Comparison of ENCODE assay signal across 9 mouse cellular contexts in genomic region chr1:154103597-154103923, GRCm38 (mm10).
DNase-seq lines count a peak whose midpoint lies in the region; ATAC-seq and TF ChIP-seq lines count a peak whose summit lies in the region.
"Had no signal": no experiment of that assay in that cellular context is flagged by ENCODE, and none has a peak within 500 bp of the region (broad histone marks: within the 10 kb centered on the region; RNA-seq: fewer than 3 reads in every experiment).

No protein-coding gene starts in this region.

- no peak for TF ChIP-seq POLR2A in kidney, adult 2 months (IDR thresholded peaks at IDR 0.05; ENCODE audit: low read depth, low read length)

- H3K9ac ChIP-seq in midbrain, embryonic 15.5 days: no peak overlapping the region
- H3K9ac ChIP-seq in hindbrain, embryonic 15.5 days: no peak overlapping the region
- H3K9ac ChIP-seq: liver, embryonic 15.5 days had no signal

- H3K9me3 ChIP-seq in midbrain, embryonic 15.5 days: no peaks in the 10 kb centered on the region
- no peaks in the 10 kb centered on the region for H3K9me3 ChIP-seq in midbrain, embryonic 10.5 days (replicated peaks)
- H3K9me3 ChIP-seq in hindbrain, embryonic 15.5 days: no peaks in the 10 kb centered on the region
- H3K9me3 ChIP-seq: G1E; liver, embryonic 15.5 days had no signal

- no peaks in the 10 kb centered on the region for H3K36me3 ChIP-seq in kidney, adult 2 months (ENCODE audit: control insufficient read depth, insufficient read depth, low read length)
- no peaks in the 10 kb centered on the region for H3K36me3 ChIP-seq in midbrain, embryonic 15.5 days (replicated peaks)
- no peaks in the 10 kb centered on the region for H3K36me3 ChIP-seq in midbrain, embryonic 10.5 days
- H3K36me3 ChIP-seq in hindbrain, embryonic 15.5 days: no peaks in the 10 kb centered on the region
- no peaks in the 10 kb centered on the region for H3K36me3 ChIP-seq in splenic B cell, adult 2 months (ENCODE audit: control insufficient read depth, insufficient read depth, low read length, poor library complexity, severe bottlenecking)
- H3K36me3 ChIP-seq: G1E; liver, embryonic 15.5 days had no signal

- peak overlapping the region; percentile 6; the same call in 1 of the 2 replicates for H3K27ac ChIP-seq in kidney, adult 2 months (ENCODE audit: insufficient read depth, low read depth, low read length)
- peak overlapping the region; percentile 61 for H3K27ac ChIP-seq in midbrain, embryonic 15.5 days
- no peak overlapping the region; the same call in 1 of the 2 replicates for H3K27ac ChIP-seq in midbrain, embryonic 10.5 days (replicated peaks)
- H3K27ac ChIP-seq in hindbrain, embryonic 15.5 days (replicated peaks): peak overlapping the region; percentile 71
- H3K27ac ChIP-seq: liver, embryonic 15.5 days had no signal

- H3K4me2 ChIP-seq in midbrain, embryonic 15.5 days: no peak overlapping the region
- H3K4me2 ChIP-seq in hindbrain, embryonic 15.5 days: no peak overlapping the region
- H3K4me2 ChIP-seq: liver, embryonic 15.5 days had no signal

- no peaks in the 10 kb centered on the region for H3K27me3 ChIP-seq in kidney, adult 2 months (replicated peaks; ENCODE audit: control insufficient read depth, insufficient read depth, low read length)
- H3K27me3 ChIP-seq in midbrain, embryonic 15.5 days (replicated peaks): no peaks in the 10 kb centered on the region
- H3K27me3 ChIP-seq in midbrain, embryonic 10.5 days (ENCODE audit: low read depth, poor library complexity, severe bottlenecking): no peaks in the 10 kb centered on the region
- no peaks in the 10 kb centered on the region for H3K27me3 ChIP-seq in hindbrain, embryonic 15.5 days
- no peaks in the 10 kb centered on the region for H3K27me3 ChIP-seq in splenic B cell, adult 2 months (ENCODE audit: control insufficient read depth, insufficient read depth, low read length, poor library complexity, severe bottlenecking)
- H3K27me3 ChIP-seq: liver, embryonic 15.5 days had no signal

- no peak for TF ChIP-seq CTCF in kidney, adult 2 months (conservative IDR thresholded peaks at IDR 0.05; ENCODE audit: insufficient read depth, insufficient read length, low read depth, low read length)

- no peak for DNase-seq in kidney, adult 2 months
- no peak for DNase-seq in kidney, postnatal 36 days
- DNase-seq in midbrain, embryonic 10.5 days (ENCODE audit: low spot score): no peak
- DNase-seq in splenic B cell, adult 2 months (ENCODE audit: low read depth, low spot score): peak; percentile 63
- no peak for DNase-seq in adipocyte (ENCODE audit: low spot score)

- WGBS in kidney, adult 2 months: 53% methylated on average over 5 of the region's 5 CpGs
- 28% methylated on average over 5 of the region's 5 CpGs for WGBS in midbrain, embryonic 15.5 days
- 36% methylated on average over 5 of the region's 5 CpGs for WGBS in midbrain, embryonic 10.5 days
- WGBS in hindbrain, embryonic 15.5 days: 31% methylated on average over 5 of the region's 5 CpGs

- ATAC-seq in midbrain, embryonic 15.5 days (replicated peaks): no peak
- no peak for ATAC-seq in hindbrain, embryonic 15.5 days (ENCODE audit: low FRiP score, low read depth)

- H3K4me3 ChIP-seq in kidney, adult 2 months (ENCODE audit: insufficient read depth, low read depth, low read length): no peak overlapping the region
- no peak overlapping the region for H3K4me3 ChIP-seq in midbrain, embryonic 15.5 days
- no peak overlapping the region for H3K4me3 ChIP-seq in midbrain, embryonic 10.5 days
- no peak overlapping the region for H3K4me3 ChIP-seq in hindbrain, embryonic 15.5 days
- H3K4me3 ChIP-seq: liver, embryonic 15.5 days had no signal

- 0 out of 2 replicates have a peak, but pooled peaks cover 3% of the 10 kb centered on the region for H3K4me1 ChIP-seq in kidney, adult 2 months (ENCODE audit: control insufficient read depth, insufficient read depth, low read length)
- H3K4me1 ChIP-seq in midbrain, embryonic 15.5 days: peaks cover 11% of the 10 kb centered on the region; the same call in 1 of the 2 replicates
- H3K4me1 ChIP-seq in midbrain, embryonic 10.5 days: peaks cover 18% of the 10 kb centered on the region
- peaks cover 15% of the 10 kb centered on the region for H3K4me1 ChIP-seq in hindbrain, embryonic 15.5 days (replicated peaks)
- H3K4me1 ChIP-seq: liver, embryonic 15.5 days had no signal
